ENCODE assay signal across 7 mouse cellular contexts in genomic region chr1:66815941-66816777, GRCm38 (mm10). TPM values are rescaled to one million over a fixed set of nuclear protein-coding genes. Genes with fewer than 3 reads are reported as not detected.
DNase-seq lines count a peak whose midpoint lies in the region; ATAC-seq lines count a peak whose summit lies in the region.

No protein-coding gene starts in this region.

- intact Hi-C loops in gastrocnemius, postnatal 14 days (cut with DNase I; ENCODE audit: low total_unique reads): no loop called here

- peak; percentile 39 for ATAC-seq in inflammation-experienced regulatory T-cells, adult 6 months

- no peaks in the 10 kb centered on the region for H3K36me3 ChIP-seq in megakaryocyte, embryonic 14.5 days (replicated peaks; ENCODE audit: low read length)

- peak overlapping the region; percentile 99 for H3K4me3 ChIP-seq in megakaryocyte, embryonic 14.5 days (replicated peaks)

- H3K4me1 ChIP-seq in megakaryocyte, embryonic 14.5 days: peaks cover 20% of the 10 kb centered on the region

- H3K27me3 ChIP-seq in megakaryocyte, embryonic 14.5 days (replicated peaks): no peaks in the 10 kb centered on the region

- DNase-seq in adrenal gland, adult 2 months: peak; percentile 77
- DNase-seq in embryo, embryonic 10.5 days (ENCODE audit: low spot score): peak; percentile 70
- peak; percentile 58 for DNase-seq in gastrocnemius, postnatal 14 days
- peak; percentile 47 to 73 for DNase-seq in left cerebral cortex, adult 9 months (ENCODE audit: low spot score in 2 of 2)
- DNase-seq in right cerebral cortex, postnatal 36 days (ENCODE audit: low spot score in 2 of 2): peak; percentile 70 to 77

- no peaks in the 10 kb centered on the region for H3K9me3 ChIP-seq in megakaryocyte, embryonic 14.5 days

RNA-seq across cellular contexts. Expression of gene Kansl1l, which starts 1.2 kb away (rescaled TPM):
- total RNA-seq in adrenal gland, adult 2 months (2021): 10 to 100 TPM; 18.2 to 21.1 TPM
- 1.1 TPM in 2 replicates for polyA plus RNA-seq in adrenal gland, adult 2 months (2012; rRNA removed)
- total RNA-seq in gastrocnemius, postnatal 14 days (2021): 10 to 100 TPM; 17.2 to 18.8 TPM
- 10 to 100 TPM in 2 of 3 experiments, 1 to 10 TPM in 1; 7.1 to 12.4 (median 11.1) TPM for polyA plus RNA-seq in inflammation-experienced regulatory T-cells, adult 6 months (2017; shearing (Covaris generic))
- 0.27 TPM in 1 of 2 replicates, not detected in the other for polyA plus RNA-seq in megakaryocyte, embryonic 14.5 days (2012; ENCODE audit: insufficient read depth, low replicate concordance)

RNA-seq across cellular contexts. Expression of gene Acadl, which starts 46.9 kb away (rescaled TPM):
- total RNA-seq in adrenal gland, adult 2 months (2021): 100 to 1,000 TPM; 531 to 670 TPM
- polyA plus RNA-seq in adrenal gland, adult 2 months (2012; rRNA removed): 37.4 and 41.0 TPM in 2 replicates
- total RNA-seq in gastrocnemius, postnatal 14 days (2021): 100 to 1,000 TPM; 267 to 388 TPM
- polyA plus RNA-seq in inflammation-experienced regulatory T-cells, adult 6 months (2017; shearing (Covaris generic)): 10 to 100 TPM; 37.6 to 77.4 (median 38.4) TPM
- 1.5 and 3.2 TPM in 2 replicates for polyA plus RNA-seq in megakaryocyte, embryonic 14.5 days (2012; ENCODE audit: insufficient read depth, low replicate concordance)

Comparison
In these comparisons a context has a peak if more than half of its experiments do, and no peak if none do; other contexts are left out.
1. Peak in every context shown above with its lines: DNase-seq, ATAC-seq and H3K4me3 ChIP-seq.